In the genomic region with DNA sequence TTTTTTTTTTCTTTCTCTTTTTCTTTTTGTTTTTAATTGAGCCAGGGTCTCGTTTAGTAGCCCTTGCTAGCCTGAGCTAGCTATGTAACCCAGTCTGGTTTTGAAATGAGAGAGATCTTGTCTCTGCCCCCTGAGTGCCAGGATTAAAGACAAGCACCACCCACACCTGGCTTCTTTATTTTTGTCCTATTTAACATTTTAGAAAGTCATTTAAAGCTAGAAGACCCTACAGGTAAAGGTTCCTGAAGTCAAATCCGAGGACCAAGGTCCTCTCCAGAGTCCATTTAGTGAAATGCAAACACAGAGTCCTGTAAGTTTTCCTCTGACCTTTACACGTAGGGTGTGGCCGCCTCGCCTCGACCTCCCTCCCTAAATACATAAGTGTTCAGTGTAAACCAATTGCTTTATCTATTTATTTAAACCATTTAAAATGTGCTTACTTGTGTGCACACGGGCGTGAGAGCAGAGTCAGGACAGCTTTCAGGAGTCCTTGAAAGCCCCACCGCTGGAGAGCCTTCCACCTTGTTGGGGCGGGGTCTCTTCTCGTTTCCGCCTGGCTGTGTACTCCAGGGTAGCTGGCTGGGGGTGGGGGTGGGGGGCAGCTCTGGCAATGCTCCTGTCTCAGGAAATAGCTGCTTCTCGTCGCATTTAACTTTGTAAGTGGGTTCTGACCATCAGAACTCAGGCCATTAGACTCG, we compare ENCODE assay signal across 8 mouse cellular contexts. TPM values are rescaled to one million over a fixed set of nuclear protein-coding genes. Genes with fewer than 3 reads are reported as not detected.
DNase-seq lines count a peak whose midpoint lies in the region; ATAC-seq lines count a peak whose summit lies in the region.

No protein-coding gene starts in this region.

- H3K4me3 ChIP-seq in lung, embryonic 16.5 days (ENCODE audit: low read length) = peak overlapping the region; percentile 43
- no peak overlapping the region for H3K4me3 ChIP-seq in forebrain, embryonic 15.5 days
- peak overlapping the region; percentile 57 for H3K4me3 ChIP-seq in liver, embryonic 13.5 days (replicated peaks)

- no peaks in the 10 kb centered on the region for H3K27me3 ChIP-seq in lung, embryonic 16.5 days (ENCODE audit: control insufficient read depth, insufficient read depth, low read depth, low read length)
- H3K27me3 ChIP-seq in forebrain, embryonic 15.5 days = 0 out of 2 replicates have a peak, but pooled peaks cover 3% of the 10 kb centered on the region
- peaks cover 10% of the 10 kb centered on the region; the same call in 1 of the 2 replicates for H3K27me3 ChIP-seq in liver, embryonic 13.5 days

- H3K36me3 ChIP-seq in lung, embryonic 16.5 days (ENCODE audit: control insufficient read depth, insufficient read depth, low read length) = no peaks in the 10 kb centered on the region
- H3K36me3 ChIP-seq in forebrain, embryonic 15.5 days = no peaks in the 10 kb centered on the region
- H3K36me3 ChIP-seq in liver, embryonic 13.5 days = no peaks in the 10 kb centered on the region

- WGBS in lung, embryonic 16.5 days = 8% methylated on average over 15 of the region's 15 CpGs
- 16% methylated on average over 15 of the region's 15 CpGs for WGBS in forebrain, embryonic 15.5 days
- 3% methylated on average over 15 of the region's 15 CpGs for WGBS in liver, embryonic 13.5 days (ENCODE audit: insufficient replicate concordance)

- DNase-seq in lung, postnatal 10 days = no peak
- DNase-seq in liver, embryonic 13.5 days = no peak
- peak; percentile 75 for DNase-seq in thymus, postnatal 14 days
- no peak for DNase-seq in adrenal gland, postnatal 10 days
- DNase-seq in cerebellum, postnatal 25 days = no peak
- no peak for DNase-seq in layer of hippocampus, adult 11-12 months (ENCODE audit: low spot score)

- H3K4me1 ChIP-seq in lung, embryonic 16.5 days (replicated peaks; ENCODE audit: control insufficient read depth, insufficient read depth, low read length) = peaks cover 11% of the 10 kb centered on the region; the same call in 1 of the 2 replicates
- H3K4me1 ChIP-seq in forebrain, embryonic 15.5 days = peaks cover 10% of the 10 kb centered on the region
- H3K4me1 ChIP-seq in liver, embryonic 13.5 days (replicated peaks) = peaks cover 41% of the 10 kb centered on the region

- H3K9me3 ChIP-seq in lung, embryonic 16.5 days (ENCODE audit: control insufficient read depth, low read length) = no peaks in the 10 kb centered on the region
- no peaks in the 10 kb centered on the region for H3K9me3 ChIP-seq in forebrain, embryonic 15.5 days
- no peaks in the 10 kb centered on the region for H3K9me3 ChIP-seq in liver, embryonic 13.5 days (replicated peaks)

- peak overlapping the region; percentile 61 for H3K9ac ChIP-seq in lung, embryonic 16.5 days (ENCODE audit: low read length)
- H3K9ac ChIP-seq in forebrain, embryonic 15.5 days (replicated peaks) = no peak overlapping the region; the same call in 1 of the 2 replicates
- H3K9ac ChIP-seq in liver, embryonic 13.5 days = peak overlapping the region; percentile 65

- no peak overlapping the region for H3K27ac ChIP-seq in lung, embryonic 16.5 days (ENCODE audit: low read length)
- no peak overlapping the region for H3K27ac ChIP-seq in forebrain, embryonic 15.5 days (replicated peaks)
- peak overlapping the region; percentile 54 for H3K27ac ChIP-seq in liver, embryonic 13.5 days

- peak overlapping the region; percentile 61 for H3K4me2 ChIP-seq in lung, embryonic 16.5 days (ENCODE audit: low read depth, low read length)
- H3K4me2 ChIP-seq in forebrain, embryonic 15.5 days (replicated peaks) = peak overlapping the region; percentile 25
- H3K4me2 ChIP-seq in liver, embryonic 13.5 days = peak overlapping the region; percentile 76

- no peak for ATAC-seq in lung, embryonic 16.5 days (ENCODE audit: low read depth)
- no peak for ATAC-seq in forebrain, embryonic 15.5 days (replicated peaks)
- ATAC-seq in liver, embryonic 13.5 days (ENCODE audit: low read depth) = no peak

RNA-seq across cellular contexts. Expression of a gene that starts 4.8 kb away (rescaled TPM):
- 203 and 205 TPM in 2 replicates for polyA plus RNA-seq in lung, embryonic 16.5 days (2015; fragmentation: Nextera tagmentation; extraction: Ambion mirVana)
- polyA plus RNA-seq in forebrain, embryonic 15.5 days (2015; fragmentation: Nextera tagmentation; extraction: Ambion mirVana) = 338 and 359 TPM in 2 replicates
- polyA plus RNA-seq in liver, embryonic 13.5 days (2015; fragmentation: Nextera tagmentation; extraction: Ambion mirVana) = 75.2 and 94.5 TPM in 2 replicates
- total RNA-seq in adrenal gland, postnatal 10 days (2021) = 100 to 1,000 TPM; 295 to 433 TPM

RNA-seq across cellular contexts. Expression of a gene that starts 25.0 kb away (rescaled TPM):
- 108 and 123 TPM in 2 replicates for polyA plus RNA-seq in lung, embryonic 16.5 days (2015; fragmentation: Nextera tagmentation; extraction: Ambion mirVana)
- polyA plus RNA-seq in forebrain, embryonic 15.5 days (2015; fragmentation: Nextera tagmentation; extraction: Ambion mirVana) = 71.7 and 87.2 TPM in 2 replicates
- 199 and 218 TPM in 2 replicates for polyA plus RNA-seq in liver, embryonic 13.5 days (2015; fragmentation: Nextera tagmentation; extraction: Ambion mirVana)
- 10 to 100 TPM; 14.3 to 17.1 TPM for total RNA-seq in adrenal gland, postnatal 10 days (2021)

RNA-seq across cellular contexts. Expression of a gene that starts 43.8 kb away (rescaled TPM):
- polyA plus RNA-seq in lung, embryonic 16.5 days (2015; fragmentation: Nextera tagmentation; extraction: Ambion mirVana) = 0.73 TPM in 1 of 2 replicates, not detected in the other
- polyA plus RNA-seq in forebrain, embryonic 15.5 days (2015; fragmentation: Nextera tagmentation; extraction: Ambion mirVana) = not detected in 2 replicates
- polyA plus RNA-seq in liver, embryonic 13.5 days (2015; fragmentation: Nextera tagmentation; extraction: Ambion mirVana) = not detected in 2 replicates
- 100 to 1,000 TPM; 387 to 442 TPM for total RNA-seq in adrenal gland, postnatal 10 days (2021)

RNA-seq across cellular contexts. Expression of a gene that starts 44.8 kb away (rescaled TPM):
- polyA plus RNA-seq in lung, embryonic 16.5 days (2015; fragmentation: Nextera tagmentation; extraction: Ambion mirVana) = 1.2 and 13.7 TPM in 2 replicates
- polyA plus RNA-seq in forebrain, embryonic 15.5 days (2015; fragmentation: Nextera tagmentation; extraction: Ambion mirVana) = 0.80 TPM in 1 of 2 replicates, not detected in the other
- polyA plus RNA-seq in liver, embryonic 13.5 days (2015; fragmentation: Nextera tagmentation; extraction: Ambion mirVana) = 274 and 287 TPM in 2 replicates
- total RNA-seq in adrenal gland, postnatal 10 days (2021) = 100 to 1,000 TPM; 216 to 507 TPM

Comparison
In these comparisons a context has a peak if more than half of its experiments do, and no peak if none do; other contexts are left out.
1. H3K4me2 ChIP-seq: peak in every context shown above with its lines; median percentile 76 in liver, embryonic 13.5 days; 61 in lung, embryonic 16.5 days; 25 in forebrain, embryonic 15.5 days.